Mouse (Mus musculus) testis, adult 2 months (tissue): ENCODE data around the gene Capza1. TPM values are rescaled to one million over a fixed set of nuclear protein-coding genes. Genes with fewer than 3 reads are reported as not detected.
"Not testable (repeated sequence)": the region's sequence is repeated elsewhere in the genome, so short reads cannot be mapped to it uniquely, and the experiment has no call there.

Experiments
- H3K27ac ChIP-seq: fragments of 200-500 bp; 2 replicates; pipeline ENCODE4 v1.5.1; 2012; ENCODE audit warnings: low read depth, low read length; ENCODE audit not compliant: control insufficient read depth, insufficient read depth
- H3K27me3 ChIP-seq: fragments of 200-500 bp; 2 replicates; pipeline ENCODE4 v1.6.1; 2012; ENCODE audit warnings: mild to moderate bottlenecking, low read length, moderate library complexity; ENCODE audit not compliant: control insufficient read depth, insufficient read depth
- H3K36me3 ChIP-seq: fragments of 200-500 bp; 2 replicates; pipeline ENCODE4 v1.6.1; 2012; ENCODE audit warnings: mild to moderate bottlenecking, low read length; ENCODE audit not compliant: control insufficient read depth, insufficient read depth
- H3K4me1 ChIP-seq: fragments of 200-500 bp; 2 replicates; pipeline ENCODE4 v1.6.1; 2012; ENCODE audit warnings: low read length; ENCODE audit not compliant: control insufficient read depth, insufficient read depth
- H3K4me3 ChIP-seq: fragments of 200-500 bp; 2 replicates; pipeline ENCODE4 v1.5.1; 2012; ENCODE audit warnings: low read depth, mild to moderate bottlenecking, low read length, moderate library complexity, mixed read lengths; ENCODE audit not compliant: control insufficient read depth
- CTCF ChIP-seq: fragments of 200-500 bp; IDR thresholded peaks from 2 replicates; pipeline ENCODE4 v1.5.1; 2012; ENCODE audit warnings: low read depth, mild to moderate bottlenecking, inconsistent platforms, low read length, moderate library complexity; ENCODE audit not compliant: control insufficient read depth, insufficient read depth, insufficient replicate concordance
- POLR2A ChIP-seq: fragments of 200-500 bp; IDR thresholded peaks from 2 replicates; pipeline ENCODE4 v1.6.1; 2012; ENCODE audit warnings: low read depth, mild to moderate bottlenecking, inconsistent platforms, low read length, moderate library complexity; ENCODE audit not compliant: control insufficient read depth
- polyA plus RNA-seq: library from polyadenylated mRNA; depleted of rRNA; stranded (reverse); fragments of >200 nt; gene quantifications from 2 replicates; pipeline ENCODE4 v1.2.3, GENCODE M21; 2012

The Capza1 gene
- polyA plus RNA-seq, 1 experiment, result 84.4 TPM

DNA sequence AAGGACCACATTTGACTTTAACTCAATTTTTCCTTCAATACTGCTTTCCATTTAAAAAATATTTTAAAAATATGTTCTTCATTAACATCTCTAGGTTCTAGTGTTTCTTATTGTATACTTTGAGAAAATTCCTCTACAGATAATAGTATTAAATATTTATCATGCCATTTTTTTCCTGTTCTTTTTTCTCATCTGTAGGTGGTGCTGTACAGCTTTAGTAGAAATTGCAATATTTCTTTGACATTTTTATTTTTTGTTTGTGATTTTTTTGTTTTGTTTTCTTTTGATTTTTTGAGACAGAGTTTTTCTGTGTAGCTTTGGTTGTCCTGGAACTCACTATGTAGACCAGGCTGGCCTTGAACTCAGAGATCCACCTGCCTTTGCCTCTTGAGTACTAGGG lies 5.3 kb upstream of the Capza1 start:
- no peak overlapping the region for H3K4me3 ChIP-seq
- TF ChIP-seq POLR2A (no peak), CTCF (no peak)
- H3K27me3 ChIP-seq, result no peaks in the 10 kb centered on the region
- H3K36me3 ChIP-seq, result peaks cover 1% of the 10 kb centered on the region; the same call in 1 of the 2 replicates
- no peak overlapping the region for H3K27ac ChIP-seq
- H3K4me1 ChIP-seq, result peaks cover 3% of the 10 kb centered on the region

DNA sequence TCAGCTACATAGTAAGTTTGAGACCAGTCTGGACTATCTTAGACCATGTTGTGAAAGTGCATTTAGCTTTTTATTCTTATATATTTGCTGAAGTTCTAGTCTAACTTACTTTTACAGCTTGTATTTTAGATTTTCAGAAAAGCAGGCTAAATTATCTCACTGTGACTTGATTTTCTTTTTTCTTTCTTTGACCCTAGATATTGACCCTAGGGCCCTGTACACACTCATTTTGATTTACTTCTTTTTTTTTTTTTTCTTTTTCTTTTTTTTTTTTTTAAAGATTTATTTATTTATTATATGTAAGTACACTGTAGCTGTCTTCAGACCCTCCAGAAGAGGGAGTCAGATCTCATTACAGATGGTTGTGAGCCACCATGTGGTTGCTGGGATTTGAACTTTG lies 2.4 kb upstream of the Capza1 start:
- H3K4me1 ChIP-seq, H3K36me3 ChIP-seq, H3K27ac ChIP-seq, H3K4me3 ChIP-seq, H3K27me3 ChIP-seq: not testable (repeated sequence)

DNA sequence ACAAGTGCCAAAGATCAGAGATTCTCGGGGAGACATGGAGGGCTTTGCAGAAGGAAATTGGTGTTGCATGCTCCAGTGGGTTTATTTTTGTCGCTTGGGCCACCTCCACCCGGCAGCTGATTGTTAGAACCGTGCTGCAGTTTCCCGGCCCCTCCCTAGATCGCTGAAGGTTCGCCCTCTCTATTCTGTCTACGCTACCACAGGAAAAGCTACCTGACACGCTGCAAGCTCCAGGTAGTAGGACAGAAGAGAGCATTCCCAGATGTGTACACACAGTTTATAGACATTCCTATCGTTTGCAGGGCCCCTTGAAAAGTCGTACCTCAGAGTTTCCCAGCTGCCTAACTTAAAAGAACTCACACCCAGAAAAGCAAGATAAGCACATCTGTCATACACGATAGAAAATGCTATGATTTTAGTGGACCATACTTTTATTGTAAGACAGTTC lies 1.1 kb upstream of the Capza1 start:
- H3K27ac ChIP-seq, result peak overlapping the region; percentile 97
- H3K27me3 ChIP-seq, result no peaks in the 10 kb centered on the region
- no peak for TF ChIP-seq CTCF
- no peak for TF ChIP-seq POLR2A
- H3K4me1 ChIP-seq, result peaks cover 3% of the 10 kb centered on the region
- H3K4me3 ChIP-seq, result peak overlapping the region; percentile 99
- no peaks in the 10 kb centered on the region for H3K36me3 ChIP-seq

DNA sequence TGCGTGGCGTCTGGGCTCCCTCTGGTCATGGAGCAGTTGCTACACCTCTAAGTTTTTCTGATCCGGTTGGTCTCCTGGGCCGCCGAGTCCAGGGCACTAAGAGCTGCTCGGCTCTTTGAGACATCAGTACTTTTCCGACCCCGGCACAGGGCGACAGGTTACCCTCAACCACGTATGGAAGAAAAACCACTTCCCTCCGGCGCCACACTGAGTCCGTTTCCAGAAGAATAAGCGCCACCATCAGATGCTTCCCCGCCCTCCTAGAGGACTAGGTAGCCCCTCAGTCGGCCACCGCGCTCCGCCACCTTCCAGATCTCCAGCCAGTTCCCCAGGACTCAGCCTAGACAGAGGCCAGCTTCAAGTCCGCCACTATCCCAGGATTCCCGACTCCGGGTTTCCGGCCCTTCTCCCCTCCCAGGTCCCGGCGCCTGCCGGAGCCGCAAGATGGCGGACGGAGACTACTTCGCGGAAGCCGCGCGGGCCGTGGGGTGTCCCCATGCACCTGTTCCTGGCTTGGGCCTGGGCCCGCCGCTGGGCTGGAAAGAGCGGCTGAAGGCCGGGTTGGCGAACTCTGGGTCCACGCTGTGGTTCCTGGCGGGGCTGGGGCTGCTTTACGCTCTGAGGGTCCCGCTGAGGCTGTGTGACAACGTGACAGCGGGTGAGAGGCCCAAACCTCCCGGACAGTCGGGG lies 491 bp upstream of the Capza1 start:
- no peaks in the 10 kb centered on the region for H3K27me3 ChIP-seq
- H3K4me1 ChIP-seq, result peaks cover 3% of the 10 kb centered on the region
- no peaks in the 10 kb centered on the region for H3K36me3 ChIP-seq
- H3K27ac ChIP-seq, result peak overlapping the region; percentile 97
- peak overlapping the region; percentile 99 for H3K4me3 ChIP-seq
- TF ChIP-seq CTCF (no peak), POLR2A (peak; percentile 72)

DNA sequence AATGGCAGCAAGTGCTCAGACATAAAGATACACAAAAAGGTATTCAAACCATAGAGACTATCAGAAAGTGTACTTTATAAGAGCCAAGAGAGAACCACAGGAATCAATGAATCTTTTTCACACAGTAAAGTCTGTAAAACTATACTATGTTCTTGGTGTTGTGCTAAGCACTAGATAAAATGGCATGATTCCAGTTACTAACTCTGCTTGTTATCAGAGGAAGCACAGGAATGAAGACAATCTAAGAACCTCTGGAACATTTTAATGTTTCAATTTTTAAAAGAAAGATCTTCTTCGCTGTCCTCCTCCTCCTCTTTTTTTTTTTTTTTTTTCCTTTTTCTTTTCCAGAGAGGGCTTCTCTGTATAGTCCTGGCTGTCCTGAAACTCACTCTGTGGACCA lies 5.7 kb downstream of the Capza1 start:
- no peaks in the 10 kb centered on the region for H3K27me3 ChIP-seq
- no peaks in the 10 kb centered on the region for H3K36me3 ChIP-seq

DNA sequence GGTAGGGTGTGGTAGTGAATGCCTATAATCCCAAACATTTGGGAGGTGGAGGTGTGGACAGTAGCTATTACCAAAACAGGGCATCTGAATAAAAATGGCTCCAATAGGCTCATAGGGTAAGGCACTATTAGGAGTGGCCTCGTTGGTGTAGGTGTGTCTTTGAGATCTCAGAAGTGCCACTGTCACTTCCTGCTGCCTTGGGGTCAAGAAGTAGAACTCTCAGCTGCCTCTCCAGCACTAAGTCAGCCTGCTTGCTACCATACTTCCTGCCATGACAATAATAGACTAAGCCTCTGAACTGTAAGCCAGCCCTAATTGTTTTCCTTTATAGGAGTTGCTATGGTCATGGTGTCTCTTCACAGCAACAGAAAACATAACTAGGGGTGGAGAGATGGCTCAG lies 8.2 kb downstream of the Capza1 start:
- H3K4me3 ChIP-seq, result no peak overlapping the region
- no peaks in the 10 kb centered on the region for H3K36me3 ChIP-seq
- no peaks in the 10 kb centered on the region for H3K27me3 ChIP-seq
- no peaks in the 10 kb centered on the region for H3K4me1 ChIP-seq
- no peak overlapping the region for H3K27ac ChIP-seq
- no peak for TF ChIP-seq CTCF
- TF ChIP-seq POLR2A, result no peak

More for the DNA sequence above, 5.7 kb downstream of the Capza1 start:
- TF ChIP-seq POLR2A (no peak), CTCF (no peak)
- no peak overlapping the region for H3K4me3 ChIP-seq
- no peak overlapping the region for H3K27ac ChIP-seq
- H3K4me1 ChIP-seq, result no peaks in the 10 kb centered on the region

DNA sequence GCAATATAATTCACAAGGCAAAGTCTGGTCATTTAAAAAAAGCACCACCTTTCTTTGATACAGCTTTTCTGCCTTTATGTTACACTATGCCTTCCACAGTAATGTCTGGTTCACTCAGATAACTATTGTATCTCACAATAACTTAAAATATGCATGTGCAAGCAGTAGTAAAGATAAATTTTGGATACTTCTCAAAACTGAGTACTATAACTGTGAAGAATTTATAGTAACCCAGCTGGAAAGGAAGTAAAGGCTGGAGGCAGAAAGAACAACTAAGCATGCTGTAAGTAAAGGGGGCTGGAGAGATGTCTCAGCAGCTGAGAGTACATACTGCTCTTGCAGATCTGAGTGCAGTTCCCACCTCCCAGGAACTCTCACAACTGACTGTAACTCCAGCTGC lies 9.4 kb downstream of the Capza1 start:
- H3K36me3 ChIP-seq, result no peaks in the 10 kb centered on the region
- TF ChIP-seq POLR2A, result no peak
- TF ChIP-seq CTCF, result no peak
- no peak overlapping the region for H3K27ac ChIP-seq
- no peaks in the 10 kb centered on the region for H3K4me1 ChIP-seq
- H3K4me3 ChIP-seq, result no peak overlapping the region
- H3K27me3 ChIP-seq, result no peaks in the 10 kb centered on the region

DNA sequence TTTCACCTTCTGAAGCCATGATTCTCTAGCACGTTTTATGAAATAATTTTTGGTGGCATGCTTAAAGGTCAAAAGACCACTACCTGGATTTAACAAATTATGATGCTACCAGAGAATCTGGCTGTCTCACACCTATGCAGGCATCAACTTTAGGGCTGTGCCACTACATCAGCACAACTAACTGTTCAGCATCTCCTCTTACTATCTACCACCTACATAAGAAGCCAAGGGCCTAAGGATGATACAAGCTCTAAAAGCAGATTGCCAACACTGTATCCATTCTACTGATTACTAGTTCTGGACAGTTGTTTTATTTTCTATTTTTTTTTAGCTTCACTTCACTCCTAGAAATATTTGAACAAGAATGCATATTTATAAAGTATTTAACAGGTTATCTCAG lies 9.8 kb downstream of the Capza1 start:
- H3K36me3 ChIP-seq, result no peaks in the 10 kb centered on the region
- no peak overlapping the region for H3K27ac ChIP-seq
- H3K27me3 ChIP-seq, result no peaks in the 10 kb centered on the region
- no peaks in the 10 kb centered on the region for H3K4me1 ChIP-seq
- no peak overlapping the region for H3K4me3 ChIP-seq
- TF ChIP-seq CTCF (no peak), POLR2A (no peak)
